Mouse (Mus musculus) heart, embryonic 10.5 days (tissue): ENCODE data around the gene Parvb. TPM values are rescaled to one million over a fixed set of nuclear protein-coding genes. Genes with fewer than 3 reads are reported as not detected.

ENCODE experiments used
- DNase-seq: peaks from one replicate; pipeline ENCODE4 v3.0.0-alpha.2; 2017; ENCODE audit warnings: low spot score
- H3K27ac ChIP-seq: fragments of 300-500 bp; sonication (generic); 2 replicates; pipeline ENCODE4 v1.5.1; 2016; ENCODE audit warnings: mild to moderate bottlenecking
- H3K27me3 ChIP-seq: fragments of 300-500 bp; sonication (generic); 2 replicates; pipeline ENCODE4 v1.6.1; 2016; ENCODE audit warnings: mild to moderate bottlenecking; ENCODE audit not compliant: poor library complexity, insufficient read depth, severe bottlenecking
- H3K36me3 ChIP-seq: fragments of 300-500 bp; sonication (generic); 2 replicates; pipeline ENCODE4 v1.6.1; 2016; ENCODE audit warnings: mild to moderate bottlenecking, moderate library complexity
- H3K4me1 ChIP-seq: fragments of 300-500 bp; sonication (generic); 2 replicates; pipeline ENCODE4 v1.6.1; 2016; ENCODE audit warnings: mild to moderate bottlenecking
- H3K4me3 ChIP-seq: fragments of 300-500 bp; sonication (generic); 2 replicates; pipeline ENCODE4 v1.5.1; 2016; ENCODE audit warnings: mild to moderate bottlenecking, moderate library complexity
- H3K9me3 ChIP-seq: fragments of 300-500 bp; sonication (generic); 2 replicates; pipeline ENCODE4 v1.6.1; 2016; ENCODE audit warnings: mild to moderate bottlenecking, moderate library complexity
- WGBS: fragments of 180-500 bp; shearing (Covaris S2); methylation state at CpG from one replicate; pipeline ENCODE4 v1.1.7; 2016; 5-methylcytosine and 5-hydroxymethylcytosine counted together
- polyA plus RNA-seq: library from polyadenylated mRNA; unstranded; fragments of >200 nt; fragmentation: Nextera tagmentation; extraction: Ambion mirVana; gene quantifications from 2 replicates; pipeline ENCODE4 v1.2.1, GENCODE M21; 2016

Gene Parvb
- polyA plus RNA-seq, 1 experiment from 2014 or later = 17.6 TPM

GRCm38 (mm10) chr15:84328870-84329269 is 97.0 kb downstream of the Parvb start:
- WGBS = 67% methylated on average over 10 of the region's 10 CpGs
- H3K9me3 ChIP-seq = no peaks in the 10 kb centered on the region
- peaks cover 26% of the 10 kb centered on the region for H3K4me1 ChIP-seq
- H3K4me3 ChIP-seq = no peak overlapping the region
- H3K36me3 ChIP-seq = no peaks in the 10 kb centered on the region
- no peak overlapping the region for H3K27ac ChIP-seq
- no peak for DNase-seq
- peaks cover 17% of the 10 kb centered on the region; the same call in 1 of the 2 replicates for H3K27me3 ChIP-seq

DNA sequence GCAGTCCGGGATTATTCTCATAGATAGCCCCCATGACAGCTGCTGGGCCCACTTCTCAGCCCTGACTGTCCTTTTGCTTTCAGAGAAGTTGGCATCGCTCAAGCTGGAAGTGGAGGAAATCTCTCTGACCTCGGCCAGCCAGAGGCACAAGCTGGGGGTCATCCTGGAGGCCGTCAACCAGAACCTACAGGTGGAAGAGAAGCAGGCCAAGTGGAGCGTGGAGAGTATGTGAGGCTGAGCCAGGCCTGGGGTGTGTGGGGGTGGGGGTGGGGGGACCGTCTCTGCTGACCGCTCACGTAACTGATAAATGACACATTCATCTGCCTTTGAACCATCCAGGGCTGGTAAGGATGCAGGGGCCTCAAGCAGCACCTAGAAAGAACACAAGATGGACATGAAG is 98.1 kb downstream of the Parvb start:
- no peaks in the 10 kb centered on the region for H3K36me3 ChIP-seq
- no peak overlapping the region for H3K27ac ChIP-seq
- H3K4me3 ChIP-seq = no peak overlapping the region
- 81% methylated on average over 8 of the region's 8 CpGs for WGBS
- no peak for DNase-seq
- peaks cover 24% of the 10 kb centered on the region for H3K4me1 ChIP-seq
- no peaks in the 10 kb centered on the region for H3K9me3 ChIP-seq
- peaks cover 14% of the 10 kb centered on the region; the same call in 1 of the 2 replicates for H3K27me3 ChIP-seq

DNA sequence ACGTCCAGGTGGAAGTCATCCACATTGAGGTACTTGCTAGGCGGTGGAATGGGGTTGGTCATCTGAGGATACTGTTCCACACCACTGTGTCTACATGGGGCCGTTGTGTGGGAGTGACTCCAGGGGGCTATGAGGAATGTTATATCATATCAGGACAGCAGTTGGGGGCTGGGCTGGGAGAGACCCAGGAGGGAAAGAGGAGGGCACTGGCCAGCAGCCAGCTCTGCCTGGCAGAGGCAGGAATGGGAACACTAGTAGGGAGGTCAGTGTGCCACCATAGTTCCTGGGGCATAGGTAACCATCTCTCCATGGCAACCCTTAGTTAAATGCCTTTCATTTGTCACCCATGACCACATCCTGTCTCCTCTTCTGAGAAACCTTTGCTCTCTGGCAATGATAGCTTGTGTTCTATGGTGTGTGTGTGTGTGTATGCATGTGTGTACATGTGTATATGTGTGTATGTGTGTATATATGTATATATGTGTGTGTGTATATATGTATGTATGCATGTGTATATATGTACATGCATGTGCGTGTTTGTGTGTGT is 99.3 kb downstream of the Parvb start:
- no peak overlapping the region for H3K27ac ChIP-seq

DNA sequence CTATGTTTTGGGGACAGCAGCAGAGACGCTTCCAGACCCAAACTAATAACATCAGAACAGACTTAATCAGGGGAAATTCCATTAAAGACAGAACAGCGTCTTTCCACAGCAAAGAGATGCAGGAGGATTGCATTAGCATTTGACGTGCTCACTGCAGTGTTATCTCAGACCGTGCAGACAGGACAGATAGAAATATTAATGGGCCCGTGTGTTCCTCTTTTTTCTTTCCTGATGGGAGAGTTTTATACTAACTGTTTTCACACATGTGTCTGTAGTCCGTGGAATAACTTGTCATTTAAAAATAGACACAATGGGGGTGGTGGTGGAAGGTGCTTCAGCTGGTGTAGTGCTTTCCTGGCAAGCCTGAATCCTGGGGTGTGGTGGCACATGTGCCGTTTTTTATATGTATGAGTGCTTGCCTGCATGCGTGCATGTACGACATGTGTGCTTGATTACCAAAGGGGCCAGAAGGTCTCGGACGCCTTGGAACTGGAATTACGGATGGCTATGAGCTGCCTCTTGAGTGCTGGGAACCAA is 104.5 kb downstream of the Parvb start:
- Histone ChIP-seq H3K27ac (no peak overlapping the region), H3K4me1 (no peaks in the 10 kb centered on the region), H3K4me3 (no peak overlapping the region), H3K9me3 (no peaks in the 10 kb centered on the region), H3K36me3 (no peaks in the 10 kb centered on the region), H3K27me3 (0 out of 2 replicates have a peak, but pooled peaks cover 5% of the 10 kb centered on the region)
- WGBS = 65% methylated on average over 12 of the region's 12 CpGs
- no peak for DNase-seq

More for the DNA sequence above, 99.3 kb downstream of the Parvb start:
- Histone ChIP-seq H3K4me3 (no peak overlapping the region), H3K9me3 (no peaks in the 10 kb centered on the region), H3K36me3 (no peaks in the 10 kb centered on the region), H3K4me1 (peaks cover 13% of the 10 kb centered on the region), H3K27me3 (peaks cover 5% of the 10 kb centered on the region; the same call in 1 of the 2 replicates)
- no peak for DNase-seq
- 78% methylated on average over 4 of the region's 4 CpGs for WGBS

DNA sequence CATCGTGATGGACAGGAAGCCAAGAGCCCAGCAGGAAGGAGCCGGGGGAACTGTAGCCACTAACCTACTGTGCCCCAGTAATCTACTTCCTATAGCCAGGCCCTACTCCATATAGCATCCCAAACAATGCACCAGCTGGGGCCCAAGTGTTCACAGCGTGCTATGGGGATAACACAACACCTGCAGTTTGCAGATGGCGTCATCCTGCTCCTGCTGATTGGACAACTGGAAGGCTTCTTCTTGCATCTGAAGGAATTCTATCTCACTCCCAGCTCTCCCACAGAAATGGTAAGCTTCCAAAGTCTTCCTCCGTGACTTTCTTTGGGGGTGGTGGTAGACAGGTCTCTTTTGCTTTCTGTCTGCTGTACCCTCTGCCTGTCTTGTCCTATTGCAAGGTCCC is 105.8 kb downstream of the Parvb start:
- H3K27me3 ChIP-seq = peaks cover 15% of the 10 kb centered on the region; the same call in 1 of the 2 replicates
- no peak for DNase-seq
- 69% methylated on average over 5 of the region's 5 CpGs for WGBS
- H3K4me1 ChIP-seq = no peaks in the 10 kb centered on the region
- no peak overlapping the region for H3K27ac ChIP-seq
- H3K36me3 ChIP-seq = no peaks in the 10 kb centered on the region
- no peak overlapping the region for H3K4me3 ChIP-seq
- no peaks in the 10 kb centered on the region for H3K9me3 ChIP-seq

DNA sequence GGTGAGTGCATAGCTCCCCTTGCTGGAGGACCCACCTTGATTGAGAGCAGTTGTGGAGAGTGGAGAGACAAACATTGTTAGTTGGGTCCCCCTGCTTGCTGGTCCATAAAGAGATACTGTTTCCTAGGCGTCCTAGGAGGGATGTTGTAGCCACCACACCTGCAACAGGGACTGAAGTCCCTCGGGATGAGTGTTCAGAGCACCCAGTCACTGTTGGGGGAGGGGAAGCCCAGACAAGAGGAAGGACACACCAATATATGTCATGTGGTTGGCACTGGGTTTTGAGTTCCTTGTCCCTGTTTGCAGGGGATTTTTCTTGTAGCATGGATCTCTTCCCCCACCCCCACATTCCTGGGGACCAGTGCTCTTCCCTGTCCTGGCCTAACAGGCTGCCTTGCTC is 109.1 kb downstream of the Parvb start:
- Histone ChIP-seq H3K9me3 (no peaks in the 10 kb centered on the region), H3K27ac (no peak overlapping the region), H3K27me3 (peaks cover 18% of the 10 kb centered on the region; the same call in 1 of the 2 replicates), H3K4me3 (no peak overlapping the region), H3K4me1 (0 out of 2 replicates have a peak, but pooled peaks cover 4% of the 10 kb centered on the region), H3K36me3 (no peaks in the 10 kb centered on the region)
- WGBS = 55% methylated on average over 2 of the region's 2 CpGs
- no peak for DNase-seq

GRCm38 (mm10) chr15:84348769-84349168 is 116.9 kb downstream of the Parvb start:
- peaks cover 26% of the 10 kb centered on the region for H3K4me1 ChIP-seq
- no peak overlapping the region for H3K4me3 ChIP-seq
- WGBS = 83% methylated on average over 4 of the region's 4 CpGs
- no peaks in the 10 kb centered on the region; the same call in 1 of the 2 replicates for H3K9me3 ChIP-seq
- no peak for DNase-seq
- no peaks in the 10 kb centered on the region for H3K27me3 ChIP-seq
- no peaks in the 10 kb centered on the region for H3K36me3 ChIP-seq
- H3K27ac ChIP-seq = no peak overlapping the region

DNA sequence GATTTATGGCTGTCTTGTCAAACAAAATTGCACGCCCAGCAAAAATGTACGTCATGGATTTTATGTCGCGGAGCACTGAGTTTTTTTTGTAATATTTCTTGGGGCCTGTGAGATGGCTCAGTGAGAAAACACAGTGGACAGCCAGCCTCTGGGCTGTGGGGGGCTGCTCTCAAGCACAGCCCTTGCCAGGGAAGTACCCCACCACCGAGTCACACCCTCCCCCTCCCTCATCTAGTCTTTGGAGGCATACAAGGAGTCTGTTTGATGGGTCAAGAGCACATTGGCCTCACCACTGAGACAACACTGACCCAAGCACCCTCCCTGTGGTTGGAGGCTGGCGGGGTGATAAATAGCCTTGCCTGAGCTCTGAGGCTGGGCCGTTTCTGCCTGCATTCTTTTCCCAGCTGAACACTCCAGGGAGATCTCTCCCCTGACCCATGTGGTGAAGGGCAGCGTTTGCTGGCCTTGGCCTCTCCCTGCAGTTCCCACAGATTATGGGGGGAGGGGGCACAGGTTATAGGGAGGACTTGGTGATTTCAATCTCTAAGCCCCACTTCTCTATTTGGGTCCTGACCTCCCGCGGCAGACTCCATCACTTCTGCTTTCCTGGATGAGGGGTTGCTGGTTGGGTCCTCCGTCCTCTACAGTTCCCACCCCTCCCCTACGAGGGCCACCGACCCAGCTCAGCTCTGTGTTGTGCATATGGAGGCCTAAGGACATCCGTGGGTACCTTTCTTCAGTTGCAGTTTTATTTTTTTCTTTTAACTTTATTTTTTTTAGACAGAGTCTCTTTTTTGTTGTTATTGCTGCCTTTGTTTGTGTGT is 118.3 kb downstream of the Parvb start:
- DNase-seq = no peak
- no peaks in the 10 kb centered on the region; the same call in 1 of the 2 replicates for H3K9me3 ChIP-seq
- no peak overlapping the region for H3K4me3 ChIP-seq
- H3K27me3 ChIP-seq = no peaks in the 10 kb centered on the region
- 63% methylated on average over 14 of the region's 14 CpGs for WGBS
- peak overlapping the region; percentile 10; the same call in 1 of the 2 replicates for H3K27ac ChIP-seq
- no peaks in the 10 kb centered on the region for H3K36me3 ChIP-seq
- H3K4me1 ChIP-seq = peaks cover 22% of the 10 kb centered on the region

GRCm38 (mm10) chr15:84351342-84351741 is 119.5 kb downstream of the Parvb start:
- Histone ChIP-seq H3K36me3 (no peaks in the 10 kb centered on the region), H3K9me3 (no peaks in the 10 kb centered on the region; the same call in 1 of the 2 replicates), H3K4me3 (no peak overlapping the region), H3K27me3 (no peaks in the 10 kb centered on the region), H3K27ac (no peak overlapping the region), H3K4me1 (peaks cover 22% of the 10 kb centered on the region)
- WGBS = 84% methylated on average over 7 of the region's 7 CpGs
- no peak for DNase-seq

DNA sequence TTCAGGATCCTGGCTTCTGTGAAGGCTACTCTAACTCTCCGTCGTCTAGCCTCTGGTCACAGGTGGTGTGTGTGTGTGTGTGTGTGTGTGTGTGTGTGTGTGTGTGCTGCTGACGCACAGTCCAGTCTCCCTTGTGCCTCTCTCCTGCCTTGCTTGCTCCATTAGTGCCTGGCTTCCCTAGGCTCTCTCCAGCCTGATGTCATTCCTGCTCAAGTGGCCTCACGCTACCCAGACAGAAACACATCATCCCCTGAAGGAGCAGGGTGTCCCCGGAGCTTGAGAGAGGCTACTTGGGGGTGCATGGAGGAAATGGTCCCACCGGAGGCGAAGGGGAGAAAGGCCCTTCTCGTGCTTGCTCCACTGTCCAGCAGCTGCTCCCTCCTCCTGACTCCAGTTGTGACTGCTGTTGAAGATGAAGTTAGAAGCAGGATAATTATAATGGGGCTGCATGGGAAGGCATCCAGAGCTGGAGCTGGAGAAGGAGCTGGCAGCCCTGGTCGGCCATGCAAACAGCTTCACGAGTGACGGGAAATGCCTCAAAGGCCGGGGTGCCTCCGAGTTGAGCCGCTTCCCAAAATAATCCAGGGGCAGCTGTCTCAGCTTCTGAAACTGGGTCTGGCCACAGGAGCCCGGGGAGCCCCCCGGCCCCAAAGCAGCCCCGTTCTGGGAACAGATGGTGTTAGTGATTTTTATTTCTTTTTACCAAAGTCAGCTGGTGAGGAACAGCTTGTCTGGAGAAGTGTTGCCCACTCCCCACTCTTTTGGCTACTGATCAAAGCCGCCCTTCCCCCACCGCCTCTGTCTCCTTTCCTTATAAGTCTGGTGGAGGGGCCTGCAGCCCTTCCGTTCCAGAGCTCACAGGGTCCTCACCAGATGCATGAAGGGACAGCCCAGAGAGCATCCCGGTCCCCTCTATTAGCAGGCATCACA is 120.3 kb downstream of the Parvb start:
- 55% methylated on average over 21 of the region's 21 CpGs for WGBS
- Histone ChIP-seq H3K27me3 (no peaks in the 10 kb centered on the region), H3K9me3 (no peaks in the 10 kb centered on the region; the same call in 1 of the 2 replicates), H3K4me3 (no peak overlapping the region), H3K27ac (peak overlapping the region; percentile 17; the same call in 1 of the 2 replicates), H3K4me1 (peaks cover 22% of the 10 kb centered on the region), H3K36me3 (no peaks in the 10 kb centered on the region)
- no peak for DNase-seq

DNA sequence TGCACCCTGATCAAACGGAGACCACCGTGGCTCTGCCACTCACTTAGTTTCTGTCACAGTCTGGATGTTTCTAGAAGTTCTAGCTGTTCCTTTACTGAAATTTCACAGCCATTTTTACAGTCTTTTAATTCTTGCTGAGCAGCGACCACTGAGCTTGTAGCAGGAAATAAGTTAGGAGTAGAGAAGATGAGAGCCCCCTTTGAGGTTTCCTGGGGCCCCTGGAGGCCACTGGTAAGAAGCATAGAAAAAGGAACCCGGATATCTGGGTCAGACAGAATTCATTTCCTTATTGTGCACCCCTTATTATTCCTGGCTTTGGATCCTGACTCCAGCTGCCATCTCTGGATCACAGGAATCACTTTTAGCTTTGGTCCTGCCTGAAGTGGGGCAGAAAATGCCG is 123.2 kb downstream of the Parvb start:
- no peak overlapping the region for H3K4me3 ChIP-seq
- no peaks in the 10 kb centered on the region for H3K9me3 ChIP-seq
- no peak overlapping the region for H3K27ac ChIP-seq
- H3K4me1 ChIP-seq = peaks cover 19% of the 10 kb centered on the region
- H3K27me3 ChIP-seq = no peaks in the 10 kb centered on the region
- no peak for DNase-seq
- H3K36me3 ChIP-seq = no peaks in the 10 kb centered on the region
- WGBS = 80% methylated on average over 5 of the region's 5 CpGs

DNA sequence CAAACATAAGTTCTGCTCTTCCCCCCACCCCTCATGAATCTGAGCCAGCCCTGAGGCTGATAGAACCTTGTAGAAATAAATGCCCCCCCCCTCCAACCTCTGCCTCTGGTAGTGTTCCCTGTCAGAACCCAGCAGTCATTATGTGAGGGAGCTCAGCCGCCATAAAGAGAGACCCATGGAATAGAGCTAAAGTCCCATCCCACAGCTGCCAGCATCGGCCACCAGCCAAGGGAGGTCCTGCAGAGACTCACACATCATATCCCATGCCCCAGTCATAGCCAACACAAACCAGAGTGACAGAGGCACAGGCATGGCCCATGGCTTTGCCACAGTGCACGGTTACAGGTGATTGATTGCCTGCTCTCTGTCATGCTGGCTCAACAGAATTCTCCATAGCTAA is 132.9 kb downstream of the Parvb start:
- WGBS = 85% methylated on average over 3 of the region's 3 CpGs
- Histone ChIP-seq H3K27me3 (no peaks in the 10 kb centered on the region), H3K9me3 (0 out of 2 replicates have a peak, but pooled peaks cover 4% of the 10 kb centered on the region), H3K4me3 (no peak overlapping the region), H3K4me1 (peaks cover 11% of the 10 kb centered on the region), H3K27ac (no peak overlapping the region), H3K36me3 (no peaks in the 10 kb centered on the region)
- DNase-seq = no peak
